Mouse (Mus musculus): Measurements from ENCODE around the gene Dpagt1.
"Not testable (repeated sequence)": the region's sequence is repeated elsewhere in the genome, so short reads cannot be mapped to it uniquely, and the experiment has no call there.

DNA sequence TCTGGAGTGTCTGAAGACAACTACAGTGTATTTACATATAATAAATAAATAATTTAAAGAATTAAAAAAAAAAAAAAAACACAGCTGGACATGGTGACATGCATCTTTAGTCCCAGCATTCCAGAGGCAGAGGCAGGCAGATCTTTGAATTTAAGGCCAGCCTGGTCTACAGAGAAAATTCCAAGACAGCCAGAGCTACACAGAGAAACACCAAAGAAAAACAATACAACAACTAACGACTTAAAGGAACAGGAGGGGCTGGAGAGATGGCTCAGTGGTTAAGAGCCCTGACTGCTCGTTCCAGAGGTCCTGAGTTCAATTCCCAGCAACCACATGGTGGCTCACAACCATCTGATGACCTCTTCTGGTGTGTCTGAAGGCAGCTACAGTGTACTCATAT is 51.5 kb downstream of the Dpagt1 start:
- TF ChIP-seq CTCF (IDR thresholded peaks at IDR 0.05; ENCODE audit: borderline replicate concordance, insufficient read depth, low read length); POLR2A (IDR thresholded peaks at IDR 0.05; ENCODE audit: low read depth, low read length): not testable (repeated sequence)
